Comparison of ENCODE assay signal across 8 mouse cellular contexts in the genomic region with DNA sequence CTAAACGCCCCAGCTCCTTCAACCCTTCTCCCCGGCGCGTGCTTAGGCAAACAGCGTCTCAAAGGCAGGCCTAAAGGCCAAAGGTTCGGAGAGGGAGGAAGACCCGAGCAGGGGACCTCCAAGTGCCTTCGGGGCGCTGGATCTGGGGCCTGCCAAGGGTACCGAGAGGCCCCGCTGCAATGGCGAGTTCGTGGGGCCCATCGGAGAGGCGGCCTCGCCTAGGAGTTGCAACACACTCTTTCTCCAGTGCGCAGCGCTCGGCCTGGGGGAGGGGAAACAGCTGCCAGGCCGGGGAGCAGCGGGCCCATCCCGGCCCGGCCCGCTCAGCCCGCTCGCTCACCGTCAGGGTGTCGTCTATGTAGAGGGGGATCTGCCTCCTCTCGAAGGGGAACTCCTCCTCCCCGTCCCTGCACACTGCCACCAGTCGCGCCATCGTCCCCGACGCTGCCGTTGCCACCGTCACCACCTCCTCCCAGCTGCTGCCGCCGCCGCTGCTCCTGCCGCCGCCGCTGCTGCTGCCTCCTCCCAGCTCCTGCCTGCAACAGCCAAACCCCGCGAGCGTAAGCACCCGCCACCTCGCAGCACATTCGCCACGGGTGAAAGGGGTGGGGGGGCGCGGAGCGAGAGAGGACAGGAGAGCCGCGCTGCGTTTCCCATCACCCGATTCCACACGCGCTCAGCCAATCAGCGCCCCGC. TPM values are rescaled to one million over a fixed set of nuclear protein-coding genes. Genes with fewer than 3 reads are reported as not detected.
DNase-seq lines count a peak whose midpoint lies in the region; ATAC-seq lines count a peak whose summit lies in the region.

No protein-coding gene starts in this region.

- H3K9ac ChIP-seq in intestine, embryonic 15.5 days: peak overlapping the region; percentile 92

- H3K27ac ChIP-seq in intestine, embryonic 15.5 days: peak overlapping the region; percentile 98

- no peaks in the 10 kb centered on the region for H3K27me3 ChIP-seq in intestine, embryonic 15.5 days (replicated peaks)

- H3K4me1 ChIP-seq in intestine, embryonic 15.5 days (replicated peaks): peaks cover 5% of the 10 kb centered on the region; the same call in 1 of the 2 replicates

- H3K9me3 ChIP-seq in intestine, embryonic 15.5 days: no peaks in the 10 kb centered on the region

- peak; percentile 96 for DNase-seq in adrenal gland, adult 2 months
- DNase-seq in embryo, embryonic 11.5 days (ENCODE audit: low read depth, low spot score): peak; percentile 90
- DNase-seq in gastrocnemius, postnatal 36 days: peak; percentile 88 to 90
- DNase-seq in left cerebral cortex, postnatal 25 days (ENCODE audit: low spot score in 2 of 2): peak; percentile 90 to 96
- DNase-seq in mesoderm, embryonic 11.5 days (ENCODE audit: low read depth, low spot score): peak; percentile 97
- peak; percentile 91 for DNase-seq in right cerebral cortex, postnatal 25 days
- DNase-seq in urinary bladder, postnatal 36 days (ENCODE audit: low spot score in 2 of 2): peak; percentile 86 to 92

- H3K36me3 ChIP-seq in intestine, embryonic 15.5 days: no peaks in the 10 kb centered on the region

- intact Hi-C loops in gastrocnemius, postnatal 36 days (cut with DNase I): loop anchor here (5.0 kb wide), 1 partner anchor 37 kb away; no protein-coding TSS in a partner anchor
- intact Hi-C loops in left cerebral cortex, postnatal 25 days (cut with DNase I): loop anchor here (1.0 to 5.0 kb wide), 4 partner anchors 11 to 268 kb away; a partner anchor contains a TSS

- H3K4me3 ChIP-seq in intestine, embryonic 15.5 days (replicated peaks): peak overlapping the region; percentile 86

- ATAC-seq in intestine, embryonic 15.5 days: peak; percentile 79

- under 1% methylated on average over 61 of the region's 61 CpGs for whole genome bisulfite sequencing in intestine, embryonic 15.5 days

- H3K4me2 ChIP-seq in intestine, embryonic 15.5 days (replicated peaks): peak overlapping the region; percentile 75

RNA-seq across cellular contexts. Expression of a gene that starts 0.9 kb away (rescaled TPM):
- total RNA-seq in adrenal gland, adult 2 months (2021): 10 to 100 TPM; 67.1 to 87.0 TPM
- 7.5 and 8.2 TPM in 2 replicates for polyA plus RNA-seq in adrenal gland, adult 2 months (2012; rRNA removed)
- total RNA-seq in gastrocnemius, postnatal 36 days (2021): 10 to 100 TPM; 30.6 to 40.6 TPM
- 78.7 and 83.1 TPM in 2 replicates for polyA plus RNA-seq in intestine, embryonic 15.5 days (2015; fragmentation: Nextera tagmentation; extraction: Ambion mirVana)
- 10 to 100 TPM; 84.8 to 87.4 TPM for total RNA-seq in left cerebral cortex, postnatal 25 days (2021)

RNA-seq across cellular contexts. Expression of a gene that starts 10.3 kb away (rescaled TPM):
- 10 to 100 TPM in 1 of 2 experiments, 1 to 10 TPM in 1; 9.3 to 13.2 TPM for total RNA-seq in adrenal gland, adult 2 months (2021)
- polyA plus RNA-seq in adrenal gland, adult 2 months (2012; rRNA removed): 11.4 and 12.7 TPM in 2 replicates
- 1 to 10 TPM; 1.9 to 3.6 TPM for total RNA-seq in gastrocnemius, postnatal 36 days (2021)
- polyA plus RNA-seq in intestine, embryonic 15.5 days (2015; fragmentation: Nextera tagmentation; extraction: Ambion mirVana): 7.6 and 7.8 TPM in 2 replicates
- 10 to 100 TPM; 11.8 to 13.8 TPM for total RNA-seq in left cerebral cortex, postnatal 25 days (2021)

RNA-seq across cellular contexts. Expression of a gene that starts 10.4 kb away (rescaled TPM):
- total RNA-seq in adrenal gland, adult 2 months (2021): 10 to 100 TPM in 1 of 2 experiments, 1 to 10 TPM in 1; 6.5 to 10.1 TPM
- 1.2 and 1.9 TPM in 2 replicates for polyA plus RNA-seq in adrenal gland, adult 2 months (2012; rRNA removed)
- total RNA-seq in gastrocnemius, postnatal 36 days (2021): 1 to 10 TPM; 4.0 to 5.5 TPM
- 2.8 and 3.4 TPM in 2 replicates for polyA plus RNA-seq in intestine, embryonic 15.5 days (2015; fragmentation: Nextera tagmentation; extraction: Ambion mirVana)
- 1 to 10 TPM; 7.7 to 8.3 TPM for total RNA-seq in left cerebral cortex, postnatal 25 days (2021)

RNA-seq across cellular contexts. Expression of a gene that starts 40.9 kb away (rescaled TPM):
- 10 to 100 TPM; 41.6 to 42.4 TPM for total RNA-seq in adrenal gland, adult 2 months (2021)
- 88.1 and 97.1 TPM in 2 replicates for polyA plus RNA-seq in adrenal gland, adult 2 months (2012; rRNA removed)
- total RNA-seq in gastrocnemius, postnatal 36 days (2021): 10 to 100 TPM; 30.6 to 33.4 TPM
- polyA plus RNA-seq in intestine, embryonic 15.5 days (2015; fragmentation: Nextera tagmentation; extraction: Ambion mirVana): 64.4 and 78.1 TPM in 2 replicates
- 1 to 10 TPM; 8.8 to 10.0 TPM for total RNA-seq in left cerebral cortex, postnatal 25 days (2021)

RNA-seq across cellular contexts. Expression of a gene that starts 46.5 kb away (rescaled TPM):
- total RNA-seq in adrenal gland, adult 2 months (2021): 10 to 100 TPM in 1 of 2 experiments, 1 to 10 TPM in 1; 8.6 to 13.7 TPM
- polyA plus RNA-seq in adrenal gland, adult 2 months (2012; rRNA removed): 5.8 and 6.2 TPM in 2 replicates
- 10 to 100 TPM; 11.7 to 12.8 TPM for total RNA-seq in gastrocnemius, postnatal 36 days (2021)
- polyA plus RNA-seq in intestine, embryonic 15.5 days (2015; fragmentation: Nextera tagmentation; extraction: Ambion mirVana): 51.6 and 57.1 TPM in 2 replicates
- 10 to 100 TPM; 29.3 to 35.4 TPM for total RNA-seq in left cerebral cortex, postnatal 25 days (2021)

Comparison
In these comparisons a context has a peak if more than half of its experiments do, and no peak if none do; other contexts are left out.
1. Peak in every context shown above with its lines: DNase-seq, ATAC-seq, H3K4me3 ChIP-seq and H3K27ac ChIP-seq.